Mouse (Mus musculus) heart, adult 2 months (tissue): ENCODE data around the gene Rac2.

ENCODE experiments used
- CTCF ChIP-seq: fragments of 200-600 bp; IDR thresholded peaks from 2 replicates; pipeline ENCODE4 v1.8.1; 2022; ENCODE audit warnings: antibody characterized with exemption, mild to moderate bottlenecking, moderate library complexity
- EP300 ChIP-seq: fragments of 200-500 bp; IDR thresholded peaks from 2 replicates; pipeline ENCODE4 v1.6.1; 2011; ENCODE audit warnings: low read depth, low read length, control low read depth; ENCODE audit not compliant: insufficient read depth
- POLR2A ChIP-seq: fragments of 200-500 bp; IDR thresholded peaks from 2 replicates; pipeline ENCODE4 v1.6.1; 2011; ENCODE audit warnings: mild to moderate bottlenecking, low read depth, low read length, control low read depth; ENCODE audit not compliant: insufficient read depth

DNA sequence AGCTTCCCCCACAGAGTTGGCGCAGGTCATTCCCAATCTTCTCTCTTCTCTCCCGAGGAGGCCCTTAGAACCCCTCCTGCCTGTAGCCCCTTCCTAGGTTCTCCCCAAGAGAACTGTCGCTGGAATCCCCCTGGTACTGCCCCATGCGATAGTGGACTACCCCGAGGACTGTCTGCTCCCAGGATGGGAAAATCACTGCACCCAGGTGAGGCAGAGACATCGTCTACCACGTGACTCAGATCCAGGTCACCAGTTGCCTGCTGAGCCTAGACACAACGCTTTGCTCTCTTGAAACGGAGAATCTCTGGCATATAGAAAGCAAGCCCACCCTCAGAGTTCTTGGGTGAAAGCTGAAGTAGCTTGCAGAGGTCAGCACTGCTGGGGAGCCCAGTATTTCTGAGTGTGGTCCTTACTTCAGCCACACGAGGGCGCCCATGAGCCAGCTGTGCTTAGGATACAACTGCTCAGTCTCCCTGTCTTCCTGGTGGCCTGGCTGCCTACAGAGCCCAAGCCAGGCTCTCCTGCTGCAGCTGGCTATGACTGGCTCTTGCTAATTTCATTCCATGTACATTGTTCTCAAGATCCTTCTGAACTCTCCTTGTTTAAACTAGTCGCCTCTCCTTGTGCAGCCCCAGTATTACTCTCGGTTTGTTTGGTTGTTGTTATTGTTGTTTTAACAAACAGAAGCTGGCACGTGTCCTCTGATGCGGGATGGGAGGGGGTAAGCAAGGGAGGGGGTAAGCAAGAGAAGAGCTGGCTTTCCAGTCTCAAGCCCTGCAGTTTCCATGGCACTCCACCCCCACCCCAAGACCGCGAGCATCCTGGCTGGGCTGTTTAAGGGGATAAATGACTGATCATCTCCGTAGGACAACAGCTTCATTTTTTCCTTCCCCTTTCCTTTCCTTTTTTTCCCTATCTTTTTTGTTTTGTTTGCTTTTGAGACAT lies 14.7 kb upstream of the Rac2 start:
- peak; percentile 96; the same call in 1 of the 2 replicates for TF ChIP-seq CTCF
- no peak for TF ChIP-seq POLR2A
- no peak for TF ChIP-seq EP300
